Mouse (Mus musculus): ENCODE results near the gene Olfr1278. TPM values are rescaled to one million over a fixed set of nuclear protein-coding genes. Genes with fewer than 3 reads are reported as not detected.

Gene Olfr1278
- polyA plus RNA-seq (2012; rRNA removed): not detected in 2 replicates

GRCm38 (mm10) chr2:111289836-111290235 lies at the start of gene Olfr1278:
Gene Olfr1278, plus strand, starts transcription at chr2:111290136.

GRCm38 (mm10) chr2:111254216-111254615 lies 35.7 kb upstream of the Olfr1278 start, which contains the start of gene Olfr1276:
Gene Olfr1276, plus strand, starts transcription at chr2:111254516.

GRCm38 (mm10) chr2:111274006-111274405 lies 15.9 kb upstream of the Olfr1278 start, which contains the start of gene Olfr1277:
Gene Olfr1277, minus strand, starts transcription at chr2:111274106.

GRCm38 (mm10) chr2:111300374-111300773 lies 10.4 kb downstream of the Olfr1278 start, which contains the start of gene Olfr1279:
Gene Olfr1279, plus strand, starts transcription at chr2:111300635.

GRCm38 (mm10) chr2:111313717-111314116 lies 23.8 kb downstream of the Olfr1278 start, which contains the start of gene Olfr1280:
Gene Olfr1280, plus strand, starts transcription at chr2:111314017.

GRCm38 (mm10) chr2:111326220-111326619 lies 36.3 kb downstream of the Olfr1278 start, which contains the start of gene Olfr1281:
Gene Olfr1281, plus strand, starts transcription at chr2:111326520.

GRCm38 (mm10) chr2:111335976-111336375 lies 46.0 kb downstream of the Olfr1278 start, which contains the start of gene Olfr1282:
Gene Olfr1282, minus strand, starts transcription at chr2:111336076.

Other genes starting within 250 kb of the Olfr1278 start
- gene Gm13941, start 184.2 kb upstream of the Olfr1278 start, polyA plus RNA-seq (2012; rRNA removed): not detected in 2 replicates
- not detected in 2 replicates for gene Gm15130, start 137.2 kb upstream of the Olfr1278 start, polyA plus RNA-seq (2012; rRNA removed)
- not detected in 2 replicates for gene 4930430A15Rik, start 60.5 kb upstream of the Olfr1278 start, polyA plus RNA-seq (2012; rRNA removed)
- not detected in 2 replicates for gene Olfr1275, start 54.9 kb upstream of the Olfr1278 start, polyA plus RNA-seq (2012; rRNA removed)
- gene Olfr1276, start 35.6 kb upstream of the Olfr1278 start, polyA plus RNA-seq (2012; rRNA removed): not detected in 2 replicates
- not detected in 2 replicates for gene Olfr1277, start 16.0 kb upstream of the Olfr1278 start, polyA plus RNA-seq (2012; rRNA removed)
- gene Olfr1279, start 10.5 kb downstream of the Olfr1278 start, polyA plus RNA-seq (2012; rRNA removed): not detected in 2 replicates
- gene Olfr1280, start 23.9 kb downstream of the Olfr1278 start, polyA plus RNA-seq (2012; rRNA removed): not detected in 2 replicates
- not detected in 2 replicates for gene Olfr1281, start 36.4 kb downstream of the Olfr1278 start, polyA plus RNA-seq (2012; rRNA removed)
- not detected in 2 replicates for gene Olfr1282, start 45.9 kb downstream of the Olfr1278 start, polyA plus RNA-seq (2012; rRNA removed)
- gene Olfr1283, start 76.7 kb downstream of the Olfr1278 start, polyA plus RNA-seq (2012; rRNA removed): not detected in 2 replicates
- not detected in 2 replicates for gene Olfr1284, start 85.4 kb downstream of the Olfr1278 start, polyA plus RNA-seq (2012; rRNA removed)
- gene Olfr1286, start 133.0 kb downstream of the Olfr1278 start, polyA plus RNA-seq (2012; rRNA removed): not detected in 2 replicates
- not detected in 2 replicates for gene Olfr1287, start 159.0 kb downstream of the Olfr1278 start, polyA plus RNA-seq (2012; rRNA removed)
- not detected in 2 replicates for gene Olfr1288, start 184.0 kb downstream of the Olfr1278 start, polyA plus RNA-seq (2012; rRNA removed)
- gene Olfr1289, start 190.7 kb downstream of the Olfr1278 start, polyA plus RNA-seq (2012; rRNA removed): not detected in 2 replicates
- gene Olfr1290, start 203.7 kb downstream of the Olfr1278 start, polyA plus RNA-seq (2012; rRNA removed): not detected in 2 replicates
- not detected in 2 replicates for gene Olfr1291-ps1, start 207.0 kb downstream of the Olfr1278 start, polyA plus RNA-seq (2012; rRNA removed)
- gene Olfr1293-ps, start 235.1 kb downstream of the Olfr1278 start, polyA plus RNA-seq (2012; rRNA removed): not detected in 2 replicates

All from ovary, adult 2 months (tissue).